Mouse (Mus musculus) MN1 (cell line): ENCODE data around the gene Bsnd.

Experiments used
- DNase-seq: peaks from one replicate; pipeline ENCODE4 v3.0.0-alpha.2; 2016; ENCODE audit warnings: low spot score

Bsnd gene

DNA sequence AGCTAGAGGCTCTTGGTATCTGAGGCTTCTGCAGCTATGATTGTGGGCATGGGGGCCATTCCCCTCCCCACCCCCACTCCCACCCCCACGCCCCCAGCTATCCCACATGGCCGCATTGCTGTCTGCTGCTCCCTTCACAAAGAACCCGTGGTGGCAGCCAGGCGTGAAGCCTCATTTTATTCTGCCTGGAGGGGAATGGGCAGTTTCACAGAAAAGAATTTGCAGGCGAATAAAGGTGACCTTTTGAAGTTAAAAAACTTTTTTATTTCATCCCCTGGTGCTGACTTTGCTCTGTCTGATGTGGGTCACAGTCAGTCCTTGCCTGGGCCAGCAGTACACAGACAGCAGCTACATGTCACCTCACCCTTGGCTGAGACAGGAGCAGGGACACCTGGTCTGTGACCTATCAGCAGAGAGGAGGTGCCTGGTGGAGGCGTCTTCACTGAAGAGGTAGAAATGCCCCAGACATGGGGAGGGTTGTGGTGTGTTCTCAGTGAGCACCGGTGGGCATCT lies 8.8 kb downstream of the Bsnd start:
- DNase-seq, result no peak

DNA sequence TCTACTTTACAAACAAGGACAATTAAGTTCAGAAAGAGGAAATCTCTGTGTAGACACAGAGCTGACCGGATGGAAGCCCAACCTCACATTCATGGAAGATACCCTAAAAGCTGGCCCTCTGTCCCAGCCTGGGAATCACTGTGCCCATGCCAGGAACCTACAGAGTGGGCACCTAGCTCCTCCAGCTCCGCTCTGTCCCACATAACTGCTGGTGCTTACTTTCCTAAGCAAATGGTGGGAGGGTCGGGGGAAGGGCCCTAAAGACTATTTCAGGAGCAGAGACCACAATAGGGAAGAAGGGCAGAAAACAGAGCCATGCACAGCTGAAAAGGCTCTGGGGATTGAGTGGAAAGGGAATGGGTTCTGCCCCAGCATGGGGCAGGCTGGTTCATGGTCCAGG lies 11.5 kb downstream of the Bsnd start:
- DNase-seq, result no peak

DNA sequence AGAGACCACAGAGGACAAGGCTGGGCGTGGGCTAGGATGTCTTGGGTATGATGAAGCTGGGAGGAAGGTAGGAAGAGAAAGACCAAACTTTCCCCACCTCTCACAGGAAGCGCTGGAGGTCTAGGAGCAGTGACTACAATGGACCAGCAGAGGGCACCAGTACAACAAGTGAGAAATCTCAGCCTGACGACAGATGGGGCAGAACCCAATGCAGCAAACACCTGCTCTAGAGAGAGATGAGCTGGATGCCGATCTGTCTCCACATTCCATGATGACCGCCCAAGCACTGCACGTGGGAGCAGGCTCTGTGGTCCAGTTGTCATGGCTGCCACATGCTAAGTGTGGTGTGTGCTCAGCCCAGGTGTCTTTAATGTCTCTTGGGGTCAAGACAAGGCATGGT lies 17.8 kb downstream of the Bsnd start:
- peak; percentile 56 for DNase-seq

DNA sequence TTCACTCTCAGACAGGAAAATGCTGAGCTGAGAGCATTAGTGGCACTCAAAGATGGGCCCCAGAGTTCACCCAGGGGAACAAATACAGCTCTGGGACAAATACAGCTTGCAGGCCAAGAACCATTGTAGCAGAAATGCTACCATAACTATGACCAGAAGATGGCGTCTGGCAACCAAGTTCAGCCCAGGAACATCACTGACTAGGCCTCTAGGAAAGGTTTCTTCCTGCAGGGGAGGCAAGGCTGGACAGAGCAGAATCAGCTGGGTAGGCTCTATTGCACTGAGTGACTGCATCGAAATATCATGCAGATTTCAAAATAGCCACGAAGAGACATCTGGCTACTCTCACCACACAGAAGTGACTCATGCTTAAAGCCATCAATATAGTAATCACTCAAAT lies 19.7 kb downstream of the Bsnd start:
- peak; percentile 62 for DNase-seq

DNA sequence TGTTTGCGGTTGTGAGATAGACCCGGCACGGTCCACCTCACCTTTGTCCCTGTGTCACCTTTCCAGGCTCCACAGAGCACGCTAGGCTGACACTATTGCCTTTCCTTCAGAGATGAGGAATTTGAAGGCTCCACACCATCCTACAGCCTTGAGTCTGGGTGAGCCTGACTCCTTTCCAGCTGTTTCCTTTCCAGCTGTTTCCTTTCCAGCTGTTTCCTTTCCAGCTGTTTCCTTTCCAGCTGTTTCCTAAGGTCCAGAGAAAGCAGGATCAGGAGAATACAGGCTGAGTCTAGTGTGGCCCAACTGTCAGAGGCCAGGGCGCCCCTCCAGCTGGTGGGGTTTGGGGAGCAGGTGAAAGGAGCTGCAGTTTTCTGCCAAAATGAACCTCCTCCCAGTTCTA lies 21.2 kb downstream of the Bsnd start:
- no peak for DNase-seq

GRCm38 (mm10) chr4:106467420-106468110 lies 24.5 kb downstream of the Bsnd start:
- no peak for DNase-seq

- no peak for DNase-seq
These were observed 28.8 kb downstream of the Bsnd start for GRCm38 (mm10) chr4:106463174-106463801.

DNA sequence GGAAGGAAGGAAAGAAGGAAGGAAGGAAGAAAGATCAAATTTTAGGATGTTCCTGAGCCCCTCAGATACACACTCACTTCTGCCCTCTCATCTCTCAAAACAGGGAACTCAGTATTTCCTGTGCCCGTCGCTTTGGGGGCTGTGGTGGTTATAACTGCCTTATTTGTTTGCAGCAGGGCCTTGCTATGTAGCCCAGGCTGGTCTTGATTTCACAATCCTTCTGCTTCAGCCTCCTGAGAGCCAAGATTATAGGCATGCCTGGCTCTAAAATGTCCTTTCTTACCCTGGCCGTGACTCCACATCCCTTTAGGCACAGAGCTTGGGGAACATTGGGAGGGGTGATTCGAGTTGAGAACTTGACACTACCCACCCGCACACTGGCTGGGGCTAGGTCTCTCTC lies 29.6 kb downstream of the Bsnd start:
- DNase-seq, result no peak

- no peak for DNase-seq
These were observed 30.1 kb downstream of the Bsnd start for GRCm38 (mm10) chr4:106462016-106462415.

DNA sequence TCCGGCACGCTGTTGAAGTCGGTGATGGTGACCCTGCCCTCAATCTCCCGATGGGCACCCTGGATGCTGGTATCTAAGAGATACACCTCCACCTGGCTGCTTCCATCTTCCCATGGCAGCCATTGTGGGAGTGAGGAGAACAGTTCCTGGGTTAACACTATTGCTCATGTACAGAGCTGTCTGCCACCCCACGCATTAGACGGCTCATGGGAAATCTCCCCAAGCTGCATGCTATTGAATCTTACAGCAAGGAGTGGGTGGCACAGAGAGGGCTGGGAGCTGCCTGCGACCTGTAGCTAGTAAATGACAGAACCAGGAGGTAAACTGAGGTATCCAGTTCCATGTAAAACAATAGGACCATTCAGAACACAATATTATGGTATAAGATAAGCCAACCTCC lies 37.5 kb downstream of the Bsnd start:
- DNase-seq, result no peak

DNA sequence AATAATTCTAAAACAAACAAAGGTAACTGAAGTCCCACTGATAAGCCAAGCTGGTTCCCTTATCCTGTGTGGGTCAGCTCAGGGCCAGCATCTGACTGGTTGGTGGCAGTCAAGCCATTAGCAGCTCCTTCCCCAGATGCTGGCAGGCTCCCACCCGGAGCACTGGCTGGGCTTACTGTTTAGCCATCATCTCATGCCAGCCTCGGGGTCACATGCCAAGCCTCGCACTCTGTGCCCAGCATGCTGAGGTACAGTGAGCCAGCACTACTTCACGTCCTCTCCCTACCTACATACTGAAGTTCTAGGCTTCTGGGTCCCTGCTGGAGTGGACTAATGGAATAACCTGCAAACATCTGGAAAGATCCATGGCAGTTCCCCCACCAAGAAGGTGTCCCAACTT lies 38.6 kb downstream of the Bsnd start:
- DNase-seq, result no peak

DNA sequence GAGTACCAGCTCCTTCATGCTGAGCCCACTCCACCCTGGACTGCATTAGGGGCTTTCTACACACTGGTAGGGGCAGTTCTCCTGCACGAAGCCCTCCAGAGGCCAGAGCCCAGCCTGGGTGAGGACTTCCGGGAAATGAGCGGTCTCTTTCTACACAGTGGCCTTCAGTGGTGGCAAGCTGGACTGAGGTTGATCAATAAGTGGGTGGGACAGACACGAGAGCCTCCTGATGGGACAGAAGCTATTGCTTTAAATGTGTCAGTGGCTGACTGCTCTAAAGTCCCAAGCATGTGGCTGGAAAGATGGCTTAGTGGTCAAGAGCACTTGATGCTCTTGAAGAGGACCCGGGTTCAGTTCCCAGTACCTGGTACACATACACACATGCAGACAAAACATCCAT lies 39.0 kb downstream of the Bsnd start:
- DNase-seq, result no peak

- no peak for DNase-seq
These were observed 39.7 kb downstream of the Bsnd start for GRCm38 (mm10) chr4:106452401-106452800.

DNA sequence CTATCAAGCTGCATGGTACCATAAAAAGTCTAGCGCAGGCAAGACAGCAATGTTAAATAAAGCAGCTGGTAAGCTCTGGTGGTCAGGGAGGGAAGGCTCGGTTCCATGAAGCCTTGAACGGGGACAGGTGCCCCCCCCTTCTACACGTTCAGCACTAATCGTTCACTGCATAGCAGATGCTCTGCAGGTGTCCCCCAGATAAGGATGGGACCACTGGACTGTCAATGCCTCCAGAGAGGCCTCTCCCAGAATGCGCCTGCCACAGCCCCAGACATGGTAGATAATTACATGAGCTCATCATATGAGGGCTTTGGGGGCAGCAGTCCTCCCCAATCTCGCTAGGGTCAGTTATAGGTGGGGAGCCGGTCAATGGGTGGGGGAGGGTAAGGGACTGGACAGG lies 42.8 kb downstream of the Bsnd start:
- DNase-seq, result no peak

DNA sequence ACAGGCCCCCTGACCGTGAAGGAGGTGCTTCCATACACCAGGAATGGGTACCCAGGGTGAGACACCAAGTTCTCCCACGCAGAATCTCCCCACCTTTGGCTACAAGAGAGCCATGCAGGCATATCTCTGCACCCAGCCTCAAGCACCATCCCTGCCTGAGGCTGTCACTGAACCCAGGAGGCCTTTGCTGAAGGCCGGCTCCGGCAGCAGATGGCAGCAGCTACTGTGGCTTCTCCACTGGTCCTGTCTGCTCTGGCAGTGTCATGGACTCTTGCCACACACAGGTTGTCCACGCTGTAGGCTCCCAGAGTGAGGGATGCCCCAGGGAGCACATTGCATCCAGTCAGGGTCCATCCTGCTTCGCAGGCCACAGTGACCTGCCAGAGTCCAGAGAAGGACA lies 48.9 kb downstream of the Bsnd start:
- DNase-seq, result no peak

DNA sequence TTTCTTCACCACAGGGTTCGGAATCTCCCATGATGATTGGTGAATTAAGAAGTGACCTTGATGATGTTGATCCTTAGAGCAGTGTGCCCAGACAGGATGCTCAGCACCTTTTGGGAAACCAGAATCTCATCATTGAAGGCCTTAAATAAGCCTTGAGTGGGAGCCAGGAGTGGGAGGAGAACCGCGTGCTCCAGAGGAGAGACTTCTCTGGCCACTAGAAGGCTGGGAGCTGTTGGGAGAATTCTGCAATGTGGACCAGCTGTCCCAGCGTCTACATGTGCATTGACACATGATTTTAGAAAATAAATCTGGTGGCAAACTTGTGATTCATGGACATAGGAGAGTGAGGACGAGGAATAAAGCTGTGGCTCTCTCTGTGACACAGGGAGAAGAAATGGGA lies 53.3 kb downstream of the Bsnd start:
- no peak for DNase-seq

- DNase-seq, result no peak
These were observed 54.9 kb downstream of the Bsnd start for GRCm38 (mm10) chr4:106437207-106437606.

GRCm38 (mm10) chr4:106436475-106436874 lies 55.6 kb downstream of the Bsnd start:
- peak; percentile 8 for DNase-seq

- DNase-seq, result no peak
These were observed 56.7 kb downstream of the Bsnd start for GRCm38 (mm10) chr4:106435426-106435825.
